Mouse (Mus musculus) heart, embryonic 16.5 days (tissue): ENCODE results near the gene Fance. TPM values are rescaled to one million over a fixed set of nuclear protein-coding genes. Genes with fewer than 3 reads are reported as not detected.

ENCODE experiments used
- ATAC-seq: fragments of 200-750 bp; cut with Nextera tagmentation; replicated peaks from 2 replicates; pipeline ENCODE4 v1.8.0; 2017; ENCODE audit warnings: moderate number of reproducible peaks; ENCODE audit not compliant: insufficient read depth, low FRiP score; ENCODE audit errors: extremely low read depth
- H3K27ac ChIP-seq: fragments of 300-500 bp; sonication (generic); 2 replicates; pipeline ENCODE4 v1.5.1; 2014; ENCODE audit warnings: mild to moderate bottlenecking, low read length, control low read depth, moderate library complexity
- H3K27me3 ChIP-seq: fragments of 300-500 bp; sonication (generic); 2 replicates; pipeline ENCODE4 v1.6.1; 2014; ENCODE audit warnings: low read length, mixed read lengths; ENCODE audit not compliant: control insufficient read depth, insufficient read depth
- H3K36me3 ChIP-seq: fragments of 300-500 bp; sonication (generic); 2 replicates; pipeline ENCODE4 v1.6.1; 2014; ENCODE audit not compliant: control insufficient read depth, insufficient read depth
- H3K4me1 ChIP-seq: fragments of 300-500 bp; sonication (generic); 2 replicates; pipeline ENCODE4 v1.6.1; 2014; ENCODE audit warnings: low read length, mixed read lengths; ENCODE audit not compliant: control insufficient read depth, insufficient read depth
- H3K4me2 ChIP-seq: fragments of 300-500 bp; sonication (generic); 2 replicates; pipeline ENCODE4 v1.6.1; 2014; ENCODE audit warnings: low read depth, mild to moderate bottlenecking, control low read depth, low read length
- H3K4me3 ChIP-seq: fragments of 300-500 bp; sonication (generic); 2 replicates; pipeline ENCODE4 v1.5.1; 2014; ENCODE audit warnings: mild to moderate bottlenecking, control low read depth, low read length
- H3K9ac ChIP-seq: fragments of 300-500 bp; sonication (generic); 2 replicates; pipeline ENCODE4 v1.6.1; 2014; ENCODE audit warnings: low read length, control low read depth
- H3K9me3 ChIP-seq: fragments of 300-500 bp; sonication (generic); replicated peaks from 2 replicates; pipeline ENCODE4 v1.6.1; 2016; ENCODE audit warnings: low read length; ENCODE audit not compliant: control insufficient read depth
- WGBS: fragments of 180-500 bp; shearing (Covaris S2); extraction: QIAGEN DNeasy Blood & Tissue Kit; methylation state at CpG from one replicate; pipeline ENCODE4 v1.1.7; 2014; 5-methylcytosine and 5-hydroxymethylcytosine counted together
- polyA plus RNA-seq: library from polyadenylated mRNA; unstranded; fragments of >200 nt; fragmentation: Nextera tagmentation; extraction: Ambion mirVana; gene quantifications from 2 replicates; pipeline ENCODE4 v1.2.1, GENCODE M21; 2015

Gene Fance
- polyA plus RNA-seq, 1 experiment from 2014 or later = 17.6 TPM

GRCm38 (mm10) chr17:28278156-28278555 is 35.2 kb upstream of the Fance start:
- no peak overlapping the region for H3K4me3 ChIP-seq

GRCm38 (mm10) chr17:28279236-28279635 is 34.1 kb upstream of the Fance start:
- H3K27me3 ChIP-seq = no peaks in the 10 kb centered on the region
- H3K9ac ChIP-seq = peak overlapping the region; percentile 57

More at GRCm38 (mm10) chr17:28278156-28278555, 35.2 kb upstream of the Fance start:
- H3K4me1 ChIP-seq = peaks cover 27% of the 10 kb centered on the region
- ATAC-seq = no peak
- no peaks in the 10 kb centered on the region for H3K9me3 ChIP-seq
- H3K9ac ChIP-seq = no peak overlapping the region
- H3K36me3 ChIP-seq = no peaks in the 10 kb centered on the region
- no peak overlapping the region for H3K4me2 ChIP-seq
- H3K27me3 ChIP-seq = no peaks in the 10 kb centered on the region
- H3K27ac ChIP-seq = no peak overlapping the region
- WGBS = 77% methylated on average over 3 of the region's 3 CpGs

GRCm38 (mm10) chr17:28279780-28280422 is 33.4 kb upstream of the Fance start:
- WGBS = 44% methylated on average over 15 of the region's 15 CpGs
- peak; percentile 77 for ATAC-seq
- Histone ChIP-seq H3K9ac (peak overlapping the region; percentile 57), H3K4me1 (peaks cover 27% of the 10 kb centered on the region), H3K36me3 (no peaks in the 10 kb centered on the region), H3K27me3 (no peaks in the 10 kb centered on the region), H3K4me3 (no peak overlapping the region), H3K27ac (peak overlapping the region; percentile 45), H3K4me2 (peak overlapping the region; percentile 34), H3K9me3 (no peaks in the 10 kb centered on the region)

More at GRCm38 (mm10) chr17:28279236-28279635, 34.1 kb upstream of the Fance start:
- no peak overlapping the region for H3K4me3 ChIP-seq
- 58% methylated on average over 4 of the region's 4 CpGs for WGBS
- no peak for ATAC-seq
- no peaks in the 10 kb centered on the region for H3K36me3 ChIP-seq
- peaks cover 27% of the 10 kb centered on the region for H3K4me1 ChIP-seq
- H3K4me2 ChIP-seq = no peak overlapping the region
- no peaks in the 10 kb centered on the region for H3K9me3 ChIP-seq
- no peak overlapping the region for H3K27ac ChIP-seq

- peak; percentile 21; the same call in 1 of the 2 replicates for ATAC-seq
- peak overlapping the region; percentile 57 for H3K9ac ChIP-seq
Observed at GRCm38 (mm10) chr17:28280423-28280800, 32.9 kb upstream of the Fance start.

GRCm38 (mm10) chr17:28280831-28281377 is 32.4 kb upstream of the Fance start:
- no peak for ATAC-seq
- peaks cover 27% of the 10 kb centered on the region for H3K4me1 ChIP-seq
- no peaks in the 10 kb centered on the region for H3K27me3 ChIP-seq
- no peaks in the 10 kb centered on the region for H3K36me3 ChIP-seq
- 48% methylated on average over 5 of the region's 5 CpGs for WGBS
- no peak overlapping the region for H3K27ac ChIP-seq
- H3K4me3 ChIP-seq = no peak overlapping the region
- H3K4me2 ChIP-seq = no peak overlapping the region
- no peaks in the 10 kb centered on the region for H3K9me3 ChIP-seq
- H3K9ac ChIP-seq = no peak overlapping the region

More at GRCm38 (mm10) chr17:28280423-28280800, 32.9 kb upstream of the Fance start:
- Histone ChIP-seq H3K4me1 (peaks cover 27% of the 10 kb centered on the region), H3K27me3 (no peaks in the 10 kb centered on the region), H3K27ac (peak overlapping the region; percentile 45), H3K36me3 (no peaks in the 10 kb centered on the region), H3K9me3 (no peaks in the 10 kb centered on the region), H3K4me3 (no peak overlapping the region), H3K4me2 (peak overlapping the region; percentile 34)
- 62% methylated on average over 7 of the region's 7 CpGs for WGBS

GRCm38 (mm10) chr17:28281866-28282441 is 31.4 kb upstream of the Fance start:
- H3K9me3 ChIP-seq = no peaks in the 10 kb centered on the region
- H3K36me3 ChIP-seq = no peaks in the 10 kb centered on the region
- no peak for ATAC-seq
- 91% methylated on average over 7 of the region's 7 CpGs for WGBS
- no peak overlapping the region for H3K27ac ChIP-seq
- no peak overlapping the region for H3K9ac ChIP-seq
- no peak overlapping the region for H3K4me3 ChIP-seq
- H3K27me3 ChIP-seq = no peaks in the 10 kb centered on the region
- peaks cover 27% of the 10 kb centered on the region for H3K4me1 ChIP-seq
- H3K4me2 ChIP-seq = no peak overlapping the region

- WGBS = 85% methylated on average over 10 of the region's 10 CpGs
- ATAC-seq = no peak
- Histone ChIP-seq H3K36me3 (no peaks in the 10 kb centered on the region), H3K4me3 (no peak overlapping the region), H3K4me1 (peaks cover 36% of the 10 kb centered on the region), H3K27ac (no peak overlapping the region), H3K9ac (no peak overlapping the region), H3K4me2 (no peak overlapping the region), H3K9me3 (no peaks in the 10 kb centered on the region), H3K27me3 (no peaks in the 10 kb centered on the region)
Observed at GRCm38 (mm10) chr17:28283199-28283598, 30.1 kb upstream of the Fance start.

GRCm38 (mm10) chr17:28286133-28286532 is 27.2 kb upstream of the Fance start:
- no peaks in the 10 kb centered on the region for H3K36me3 ChIP-seq
- peaks cover 18% of the 10 kb centered on the region for H3K4me1 ChIP-seq
- no peak overlapping the region for H3K4me2 ChIP-seq
- H3K4me3 ChIP-seq = no peak overlapping the region
- no peak overlapping the region; the same call in 1 of the 2 replicates for H3K9ac ChIP-seq
- ATAC-seq = no peak
- no peaks in the 10 kb centered on the region for H3K27me3 ChIP-seq
- no peak overlapping the region for H3K27ac ChIP-seq
- 75% methylated on average over 10 of the region's 10 CpGs for WGBS
- H3K9me3 ChIP-seq = no peaks in the 10 kb centered on the region

GRCm38 (mm10) chr17:28286964-28287363 is 26.4 kb upstream of the Fance start:
- Histone ChIP-seq H3K4me1 (peaks cover 16% of the 10 kb centered on the region), H3K9me3 (no peaks in the 10 kb centered on the region), H3K36me3 (no peaks in the 10 kb centered on the region), H3K4me2 (no peak overlapping the region), H3K27me3 (no peaks in the 10 kb centered on the region), H3K4me3 (no peak overlapping the region), H3K9ac (no peak overlapping the region), H3K27ac (no peak overlapping the region)
- 61% methylated on average over 5 of the region's 5 CpGs for WGBS
- ATAC-seq = no peak
